Mouse (Mus musculus) midbrain, embryonic 12.5 days (tissue): Measurements from ENCODE around the gene Tifa. TPM values are rescaled to one million over a fixed set of nuclear protein-coding genes. Genes with fewer than 3 reads are reported as not detected.
A peak's percentile ranks its signal among the peaks of the same experiment; 100 is the strongest.
"Not testable (repeated sequence)": the region's sequence is repeated elsewhere in the genome, so short reads cannot be mapped to it uniquely, and the experiment has no call there.

ENCODE experiments used
- ATAC-seq: fragments of 200-750 bp; cut with Nextera tagmentation; 2 replicates; pipeline ENCODE4 v1.8.0; 2017; ENCODE audit warnings: low read depth, moderate TSS enrichment, moderate library complexity; ENCODE audit not compliant: low FRiP score
- H3K27ac ChIP-seq: fragments of 300-500 bp; sonication (generic); replicated peaks from 2 replicates; pipeline ENCODE4 v1.5.1; 2016; ENCODE audit warnings: mild to moderate bottlenecking
- H3K27me3 ChIP-seq: fragments of 300-500 bp; sonication (generic); 2 replicates; pipeline ENCODE4 v1.6.1; 2016; ENCODE audit warnings: mild to moderate bottlenecking
- H3K36me3 ChIP-seq: fragments of 300-500 bp; sonication (generic); 2 replicates; pipeline ENCODE4 v1.6.1; 2016
- H3K4me1 ChIP-seq: fragments of 300-500 bp; sonication (generic); 2 replicates; pipeline ENCODE4 v1.6.1; 2016
- H3K4me2 ChIP-seq: fragments of 300-500 bp; sonication (generic); replicated peaks from 2 replicates; pipeline ENCODE4 v1.6.1; 2016; ENCODE audit warnings: mild to moderate bottlenecking, moderate library complexity
- H3K4me3 ChIP-seq: fragments of 300-500 bp; sonication (generic); 2 replicates; pipeline ENCODE4 v1.5.1; 2016; ENCODE audit warnings: mild to moderate bottlenecking
- H3K9ac ChIP-seq: fragments of 300-500 bp; sonication (generic); replicated peaks from 2 replicates; pipeline ENCODE4 v1.6.1; 2016; ENCODE audit warnings: mild to moderate bottlenecking, moderate library complexity
- H3K9me3 ChIP-seq: fragments of 300-500 bp; sonication (generic); 2 replicates; pipeline ENCODE4 v1.6.1; 2016; ENCODE audit warnings: mild to moderate bottlenecking
- WGBS: fragments of 180-500 bp; shearing (Covaris S2); methylation state at CpG from one replicate; pipeline ENCODE4 v1.1.7; 2016; 5-methylcytosine and 5-hydroxymethylcytosine counted together
- polyA plus RNA-seq: library from polyadenylated mRNA; unstranded; fragments of >200 nt; fragmentation: Nextera tagmentation; extraction: Ambion mirVana; gene quantifications from 2 replicates; pipeline ENCODE4 v1.2.1, GENCODE M21; 2016

The Tifa gene
- polyA plus RNA-seq, 1 experiment from 2014 or later: 3.4 TPM

DNA sequence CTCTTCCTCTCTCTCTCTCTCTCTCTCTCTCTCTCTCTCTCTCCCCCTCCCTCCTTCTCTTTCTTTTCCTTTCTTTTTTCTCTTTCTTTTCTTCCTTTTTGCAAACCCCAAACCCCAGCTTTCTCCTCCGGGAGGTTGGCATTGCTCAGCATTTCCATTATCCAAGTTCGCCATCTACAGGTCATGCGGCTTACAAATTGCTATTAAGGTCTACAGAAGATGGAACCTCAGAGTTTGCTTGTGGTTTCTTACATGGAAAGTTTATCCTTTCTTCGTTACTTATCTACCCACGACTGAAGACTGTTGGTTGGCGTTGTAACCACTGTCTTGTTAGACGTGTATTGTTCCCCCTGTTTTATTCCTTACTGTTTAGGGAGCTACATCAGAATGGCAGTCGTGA, 30.4 kb upstream of the Tifa start:
- no peaks in the 10 kb centered on the region for H3K9me3 ChIP-seq
- no peaks in the 10 kb centered on the region for H3K36me3 ChIP-seq
- no peak overlapping the region for H3K4me2 ChIP-seq
- peaks cover 92% of the 10 kb centered on the region for H3K27me3 ChIP-seq
- H3K4me1 ChIP-seq: peaks cover 10% of the 10 kb centered on the region
- no peak overlapping the region for H3K9ac ChIP-seq
- no peak overlapping the region for H3K27ac ChIP-seq
- no peak overlapping the region for H3K4me3 ChIP-seq
- WGBS: 18% methylated on average over 8 of the region's 8 CpGs
- ATAC-seq: peak; percentile 42; the same call in 1 of the 2 replicates

DNA sequence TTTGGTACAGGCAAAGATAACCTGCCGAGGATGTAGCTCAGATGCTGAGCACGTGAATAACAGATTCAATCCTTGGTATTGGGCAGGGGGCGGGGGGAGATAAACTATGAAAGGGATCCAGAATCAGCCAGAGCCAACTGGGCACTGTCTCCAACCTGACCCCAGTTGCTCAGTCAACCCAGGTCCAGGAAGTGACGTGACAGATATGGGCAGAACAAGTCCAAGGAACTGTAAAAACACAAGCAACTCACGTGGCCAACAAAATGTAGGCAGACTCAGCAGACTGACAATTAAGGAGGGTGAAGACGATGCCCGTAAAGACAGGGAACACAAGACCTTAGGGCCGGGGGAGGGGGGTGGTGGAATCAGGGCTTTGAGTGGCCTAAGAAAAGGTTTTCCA, 27.2 kb upstream of the Tifa start:
- H3K36me3 ChIP-seq: no peaks in the 10 kb centered on the region
- no peak overlapping the region for H3K9ac ChIP-seq
- no peaks in the 10 kb centered on the region for H3K9me3 ChIP-seq
- H3K4me2 ChIP-seq: no peak overlapping the region
- ATAC-seq: no peak
- H3K27me3 ChIP-seq: peaks cover 67% of the 10 kb centered on the region
- H3K27ac ChIP-seq: no peak overlapping the region
- 71% methylated on average over 8 of the region's 8 CpGs for WGBS
- no peak overlapping the region for H3K4me3 ChIP-seq
- peaks cover 10% of the 10 kb centered on the region for H3K4me1 ChIP-seq

DNA sequence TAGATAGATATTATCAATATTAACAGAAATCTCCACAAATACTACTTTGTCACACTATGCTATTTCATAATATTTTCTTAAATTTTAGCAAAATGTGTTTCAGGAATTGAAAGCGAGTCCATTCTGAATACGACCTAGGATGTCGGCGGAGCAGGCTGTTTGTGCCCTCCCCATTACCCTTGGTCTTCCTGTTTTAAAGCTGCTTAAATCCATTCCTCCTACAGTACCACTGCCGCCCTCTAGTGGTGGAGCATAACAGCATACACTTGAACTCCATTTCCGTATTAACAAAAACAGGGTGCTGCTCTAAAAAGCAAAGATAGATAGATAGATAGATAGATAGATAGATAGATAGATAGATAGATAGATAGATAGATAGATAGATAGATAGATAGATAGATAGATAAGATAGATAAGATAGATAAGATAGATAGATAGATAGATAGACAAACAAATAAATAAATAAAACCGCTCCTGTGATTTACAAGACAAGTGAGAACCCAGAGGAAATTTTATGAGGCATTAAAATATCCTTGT, 26.5 kb upstream of the Tifa start:
- ATAC-seq: no peak; the same call in 1 of the 2 replicates
- Histone ChIP-seq H3K36me3 (no peaks in the 10 kb centered on the region), H3K4me3 (no peak overlapping the region), H3K27me3 (peaks cover 65% of the 10 kb centered on the region), H3K9me3 (no peaks in the 10 kb centered on the region), H3K4me1 (peaks cover 9% of the 10 kb centered on the region), H3K9ac (no peak overlapping the region), H3K4me2 (no peak overlapping the region), H3K27ac (no peak overlapping the region)
- 26% methylated on average over 7 of the region's 7 CpGs for WGBS

DNA sequence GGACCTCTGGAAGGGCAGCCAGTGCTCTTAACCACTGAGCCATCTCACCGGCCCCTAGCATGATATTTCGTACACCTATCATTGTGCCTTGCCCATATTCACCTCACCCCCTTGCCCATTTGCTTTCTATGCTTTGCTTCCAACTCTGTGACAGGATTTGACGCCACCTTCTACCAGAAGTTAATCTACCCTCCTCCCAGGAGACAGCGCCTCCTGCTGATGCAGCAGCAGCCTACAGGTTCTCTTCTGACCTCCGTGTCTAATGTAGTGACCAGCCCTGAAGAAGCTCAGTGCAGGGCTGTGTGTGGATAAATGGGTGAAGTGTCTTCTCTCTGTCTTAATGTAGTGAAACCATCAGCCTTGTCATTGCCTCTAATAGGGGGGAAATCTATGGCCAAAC, 25.1 kb upstream of the Tifa start:
- WGBS: 55% methylated on average over 5 of the region's 5 CpGs
- H3K27ac ChIP-seq: no peak overlapping the region
- ATAC-seq: no peak
- no peak overlapping the region for H3K4me3 ChIP-seq
- H3K9me3 ChIP-seq: no peaks in the 10 kb centered on the region
- peaks cover 53% of the 10 kb centered on the region for H3K27me3 ChIP-seq
- no peaks in the 10 kb centered on the region for H3K36me3 ChIP-seq
- H3K4me1 ChIP-seq: no peaks in the 10 kb centered on the region
- H3K4me2 ChIP-seq: no peak overlapping the region
- no peak overlapping the region for H3K9ac ChIP-seq

DNA sequence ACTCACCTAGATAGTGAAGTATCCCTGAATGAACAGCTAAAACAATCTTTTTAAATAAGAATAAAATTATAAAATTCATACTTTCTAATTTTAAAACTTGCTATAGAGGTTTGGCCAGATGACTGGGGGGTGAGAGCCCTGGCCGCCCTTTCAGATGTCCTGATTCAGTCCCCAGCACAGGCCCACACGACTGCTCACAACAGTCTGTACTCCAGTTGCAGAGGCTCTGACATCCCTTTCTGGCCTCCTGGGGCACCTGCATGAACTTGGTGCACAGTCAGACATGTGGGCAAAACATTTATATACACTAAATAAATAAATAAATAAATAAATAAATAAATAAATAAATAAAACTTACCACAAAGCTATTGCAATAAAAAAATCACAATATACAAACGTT, 23.6 kb upstream of the Tifa start:
- Histone ChIP-seq H3K4me2 (no peak overlapping the region), H3K4me3 (no peak overlapping the region), H3K27me3 (peaks cover 41% of the 10 kb centered on the region), H3K4me1 (no peaks in the 10 kb centered on the region), H3K9me3 (no peaks in the 10 kb centered on the region), H3K9ac (no peak overlapping the region), H3K27ac (no peak overlapping the region), H3K36me3 (no peaks in the 10 kb centered on the region)
- 74% methylated on average over 3 of the region's 3 CpGs for WGBS
- ATAC-seq: no peak

DNA sequence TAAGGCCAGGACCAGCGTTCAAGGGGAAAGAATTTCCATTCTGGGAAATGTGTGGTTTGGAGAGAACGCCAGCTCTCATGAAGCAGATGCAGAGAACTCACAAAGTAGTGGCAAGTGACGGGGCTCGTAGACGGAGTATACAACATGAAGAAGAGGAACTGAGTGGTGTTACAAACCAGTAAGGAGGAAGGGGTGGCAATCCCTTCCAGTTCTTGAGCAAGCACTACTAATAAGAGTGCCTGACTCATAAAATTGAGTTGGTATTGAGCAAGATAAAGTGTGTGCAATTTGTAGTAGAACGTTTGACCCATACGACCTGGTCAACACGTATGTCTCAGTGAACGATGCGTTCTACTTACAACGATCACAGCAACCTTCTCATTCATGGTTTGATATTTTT, 20.5 kb upstream of the Tifa start:
- no peaks in the 10 kb centered on the region for H3K36me3 ChIP-seq
- H3K9ac ChIP-seq: no peak overlapping the region
- WGBS: 90% methylated on average over 11 of the region's 11 CpGs
- H3K4me2 ChIP-seq: no peak overlapping the region
- no peak overlapping the region for H3K4me3 ChIP-seq
- no peak for ATAC-seq
- no peaks in the 10 kb centered on the region for H3K9me3 ChIP-seq
- no peaks in the 10 kb centered on the region for H3K4me1 ChIP-seq
- H3K27ac ChIP-seq: no peak overlapping the region
- peaks cover 13% of the 10 kb centered on the region for H3K27me3 ChIP-seq

DNA sequence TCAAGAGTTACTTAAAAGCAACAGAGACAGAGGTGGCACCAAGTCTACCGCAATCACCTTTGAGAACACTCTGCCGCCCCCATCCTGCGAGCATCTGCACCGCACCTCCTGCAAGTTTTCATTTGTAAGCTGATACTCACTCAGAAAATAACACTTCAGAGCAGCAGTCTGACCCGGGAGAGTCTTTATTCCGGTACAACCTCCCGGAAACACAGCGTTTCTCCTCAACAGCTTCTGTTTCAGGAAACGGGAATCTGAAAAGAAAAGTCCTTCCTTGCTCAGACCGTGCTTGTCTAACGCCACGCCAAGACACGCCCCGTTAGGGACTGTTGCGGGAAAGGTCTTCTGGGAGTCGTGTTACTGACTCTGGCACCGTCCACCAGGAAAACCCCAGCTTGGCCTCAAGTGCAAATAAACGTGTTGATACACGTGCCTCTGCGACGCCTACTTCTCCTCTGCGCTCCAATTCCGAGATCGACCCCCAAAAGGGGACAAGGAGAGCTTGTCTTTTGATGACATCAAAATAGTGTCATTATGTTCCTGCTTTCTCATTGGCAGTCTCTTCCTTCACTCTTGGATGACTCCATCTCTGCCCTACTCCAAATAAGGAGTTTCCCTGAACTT, 9.5 kb upstream of the Tifa start, which contains the start of gene Alpk1:
Gene Alpk1 (minus strand): TSS at position 507 of the 624 bp plus-strand sequence.
- Histone ChIP-seq H3K4me3 (peak within 1 kb of the TSS; percentile 34), H3K27ac (no peak within 1 kb of the TSS), H3K27me3 (peaks cover 23% of the 10 kb centered on the region), H3K9me3 (no peaks in the 10 kb centered on the region), H3K4me2 (peak within 1 kb of the TSS; percentile 56), H3K9ac (0 out of 2 replicates have a peak within 1 kb of the TSS, but pooled peaks have one; percentile 15), H3K4me1 (no peaks in the 10 kb centered on the region), H3K36me3 (no peaks in the 10 kb centered on the region)
- ATAC-seq: no peak
- 2% methylated on average over 24 of the region's 24 CpGs for WGBS

DNA sequence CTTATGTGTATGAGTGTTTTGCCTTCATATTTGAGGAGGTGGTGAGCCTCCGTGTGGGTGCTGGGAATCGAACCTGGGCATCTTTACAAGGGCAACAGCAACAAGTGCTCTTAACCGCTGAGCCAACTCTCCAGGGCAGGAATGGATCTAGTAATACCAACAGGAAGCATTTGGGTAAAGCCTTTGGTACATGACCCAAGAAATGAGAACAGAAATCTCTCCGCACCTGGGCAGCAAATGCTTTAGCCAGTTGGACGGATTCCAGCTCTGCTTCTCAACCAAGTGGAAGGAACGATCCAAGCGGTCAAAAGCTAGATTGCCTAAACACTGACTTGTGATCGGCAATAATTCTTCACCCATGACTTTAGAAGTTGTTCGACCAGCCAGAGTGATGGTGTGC, 8.7 kb upstream of the Tifa start:
- Histone ChIP-seq H3K9me3 (no peaks in the 10 kb centered on the region), H3K27me3 (peaks cover 29% of the 10 kb centered on the region), H3K27ac (no peak overlapping the region), H3K36me3 (no peaks in the 10 kb centered on the region), H3K9ac (no peak overlapping the region), H3K4me1 (no peaks in the 10 kb centered on the region), H3K4me3 (no peak overlapping the region), H3K4me2 (no peak overlapping the region)
- ATAC-seq: no peak
- 96% methylated on average over 9 of the region's 9 CpGs for WGBS

DNA sequence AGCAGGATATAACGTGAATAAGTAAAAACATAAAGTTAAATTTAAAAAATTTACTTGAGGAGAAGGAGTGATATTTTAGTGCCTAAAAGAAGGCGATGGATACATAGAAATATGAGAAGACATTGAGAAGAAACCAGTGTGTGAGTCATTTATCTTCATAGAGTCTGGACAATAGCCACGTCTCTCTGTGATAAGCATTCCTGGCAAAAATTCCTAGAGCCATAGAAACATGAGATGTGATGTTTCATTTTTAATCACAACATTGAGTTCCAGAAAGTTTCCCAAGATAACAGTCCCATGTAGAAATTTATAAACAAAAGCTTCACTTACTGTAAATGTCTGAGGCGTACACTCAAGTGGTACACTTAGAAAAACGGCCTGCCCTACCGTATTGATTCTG, 6.7 kb upstream of the Tifa start:
- Histone ChIP-seq H3K9me3 (no peaks in the 10 kb centered on the region), H3K4me2 (no peak overlapping the region), H3K4me1 (no peaks in the 10 kb centered on the region), H3K9ac (no peak overlapping the region), H3K27me3 (peaks cover 46% of the 10 kb centered on the region), H3K27ac (no peak overlapping the region), H3K4me3 (no peak overlapping the region), H3K36me3 (no peaks in the 10 kb centered on the region)
- 91% methylated on average over 6 of the region's 6 CpGs for WGBS
- ATAC-seq: no peak

DNA sequence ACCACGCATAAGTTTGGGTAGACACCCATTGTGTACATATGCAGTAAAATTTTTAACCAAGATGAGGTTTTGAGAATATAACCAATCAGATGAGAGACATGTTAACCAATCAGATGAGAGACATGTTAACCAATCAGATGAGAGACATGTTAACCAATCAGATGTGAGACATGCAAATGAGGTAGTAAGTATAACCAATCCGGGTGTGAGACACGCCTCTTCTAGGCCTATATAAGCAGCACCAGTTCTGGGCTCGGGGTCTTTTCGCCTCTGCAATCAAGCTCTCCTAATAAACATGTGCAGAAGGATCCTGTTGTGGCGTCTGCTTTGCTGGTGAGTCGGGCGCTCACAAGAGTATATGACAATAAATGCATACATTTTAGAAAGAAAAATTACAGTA, 5.9 kb upstream of the Tifa start:
- not testable (repeated sequence) for H3K36me3 ChIP-seq, H3K9me3 ChIP-seq, ATAC-seq, H3K4me2 ChIP-seq, H3K9ac ChIP-seq, H3K4me1 ChIP-seq, H3K4me3 ChIP-seq, H3K27ac ChIP-seq
- H3K27me3 ChIP-seq: peaks cover 53% of the 10 kb centered on the region
- WGBS: 96% methylated on average over 8 of the region's 8 CpGs

DNA sequence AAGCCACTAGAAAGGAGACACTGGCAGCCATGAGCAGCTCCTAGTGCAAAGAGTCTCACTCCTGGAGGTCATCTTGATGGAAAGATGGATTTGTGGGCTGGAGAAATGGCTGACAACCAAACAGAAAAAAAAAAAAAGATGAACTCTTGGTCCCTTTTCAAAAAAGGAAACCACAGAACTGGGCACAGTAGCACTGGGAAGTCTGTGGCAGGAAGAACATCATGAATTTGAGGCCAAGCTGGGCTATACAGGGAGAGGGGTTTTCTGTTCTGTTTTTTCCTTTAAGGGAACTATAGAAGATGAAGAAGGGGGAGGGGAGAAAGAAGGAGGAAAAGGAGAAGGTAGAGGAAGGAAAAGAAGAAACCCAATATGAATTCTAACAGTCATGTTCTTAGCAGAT, 2.6 kb upstream of the Tifa start:
- H3K4me3 ChIP-seq: no peak overlapping the region
- no peak overlapping the region for H3K4me2 ChIP-seq
- no peaks in the 10 kb centered on the region for H3K36me3 ChIP-seq
- no peaks in the 10 kb centered on the region for H3K9me3 ChIP-seq
- H3K4me1 ChIP-seq: peaks cover 16% of the 10 kb centered on the region
- ATAC-seq: no peak
- no peak overlapping the region for H3K27ac ChIP-seq
- no peak overlapping the region for H3K9ac ChIP-seq
- peaks cover 59% of the 10 kb centered on the region for H3K27me3 ChIP-seq

DNA sequence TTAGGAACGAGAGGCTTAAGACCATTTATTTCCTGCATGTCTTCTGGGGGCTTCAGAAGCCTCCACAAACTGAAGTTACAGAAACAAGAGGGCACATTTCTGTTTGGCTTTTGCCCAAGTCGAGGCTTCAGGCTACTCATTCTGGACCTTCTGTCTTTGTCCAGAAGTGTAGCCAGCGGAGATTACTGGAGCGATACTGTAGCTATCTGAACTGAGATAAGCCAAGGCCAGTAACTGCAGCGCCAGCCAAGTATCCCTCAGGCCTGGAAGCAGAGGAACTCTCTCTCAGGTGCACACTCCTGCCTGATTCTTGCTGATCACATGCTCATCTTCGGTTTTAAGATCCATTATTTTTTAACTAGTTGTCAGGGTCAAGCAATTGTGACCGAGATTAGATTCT, 1.6 kb upstream of the Tifa start:
- no peak for ATAC-seq
- Histone ChIP-seq H3K36me3 (no peaks in the 10 kb centered on the region), H3K4me1 (peaks cover 16% of the 10 kb centered on the region), H3K9ac (no peak overlapping the region), H3K4me2 (no peak overlapping the region), H3K27ac (no peak overlapping the region), H3K27me3 (peaks cover 66% of the 10 kb centered on the region), H3K9me3 (no peaks in the 10 kb centered on the region), H3K4me3 (no peak overlapping the region)
- WGBS: 46% methylated on average over 7 of the region's 7 CpGs

DNA sequence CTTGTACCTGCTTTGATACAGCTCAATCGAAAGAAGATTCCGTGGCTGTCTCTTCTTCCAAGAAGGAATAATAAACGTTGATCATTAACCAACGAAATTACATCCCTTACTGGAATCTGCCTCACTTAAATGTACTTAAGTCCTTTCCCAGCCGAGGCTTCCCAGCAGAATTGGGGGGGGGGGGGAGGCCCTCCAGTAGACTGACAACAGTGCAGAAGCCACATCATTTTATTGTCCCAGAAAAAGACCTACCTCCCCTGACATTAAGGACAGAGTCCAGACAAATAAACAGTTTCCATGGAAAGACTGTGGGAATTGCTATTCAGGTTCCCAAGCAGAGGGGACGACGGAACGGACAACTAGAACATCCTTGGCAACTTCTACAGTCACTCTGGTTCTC, 686 bp upstream of the Tifa start:
- no peaks in the 10 kb centered on the region for H3K36me3 ChIP-seq
- H3K4me2 ChIP-seq: peak overlapping the region; percentile 78
- H3K4me3 ChIP-seq: peak overlapping the region; percentile 60; the same call in 1 of the 2 replicates
- 15% methylated on average over 8 of the region's 8 CpGs for WGBS
- peaks cover 16% of the 10 kb centered on the region for H3K4me1 ChIP-seq
- peaks cover 66% of the 10 kb centered on the region for H3K27me3 ChIP-seq
- no peak overlapping the region for H3K27ac ChIP-seq
- H3K9ac ChIP-seq: no peak overlapping the region
- no peak for ATAC-seq
- H3K9me3 ChIP-seq: no peaks in the 10 kb centered on the region
